Mouse (Mus musculus) neural tube, embryonic 13.5 days (tissue): ENCODE results near the gene Atp13a3. TPM values are rescaled to one million over a fixed set of nuclear protein-coding genes. Genes with fewer than 3 reads are reported as not detected.

Experiments used
- ATAC-seq: fragments of 200-750 bp; cut with Nextera tagmentation; 2 replicates; pipeline ENCODE4 v1.8.0; 2017; ENCODE audit warnings: low read depth, mild to moderate bottlenecking, moderate TSS enrichment, moderate library complexity
- H3K27ac ChIP-seq: fragments of 300-500 bp; sonication (generic); replicated peaks from 2 replicates; pipeline ENCODE4 v1.5.1; 2015; ENCODE audit warnings: moderate library complexity, mild to moderate bottlenecking, inconsistent platforms
- H3K27me3 ChIP-seq: fragments of 300-500 bp; sonication (generic); 2 replicates; pipeline ENCODE4 v1.6.1; 2015; ENCODE audit warnings: mild to moderate bottlenecking, inconsistent platforms
- H3K36me3 ChIP-seq: fragments of 300-500 bp; sonication (generic); 2 replicates; pipeline ENCODE4 v1.6.1; 2015; ENCODE audit warnings: mild to moderate bottlenecking, inconsistent platforms
- H3K4me1 ChIP-seq: fragments of 300-500 bp; sonication (generic); replicated peaks from 2 replicates; pipeline ENCODE4 v1.6.1; 2015; ENCODE audit warnings: inconsistent platforms
- H3K4me2 ChIP-seq: fragments of 300-500 bp; sonication (generic); 2 replicates; pipeline ENCODE4 v1.6.1; 2015; ENCODE audit warnings: inconsistent platforms, mild to moderate bottlenecking, moderate library complexity
- H3K4me3 ChIP-seq: fragments of 300-500 bp; sonication (generic); 2 replicates; pipeline ENCODE4 v1.5.1; 2015; ENCODE audit warnings: mild to moderate bottlenecking, inconsistent platforms
- H3K9ac ChIP-seq: fragments of 300-500 bp; sonication (generic); 2 replicates; pipeline ENCODE4 v1.6.1; 2015; ENCODE audit warnings: moderate library complexity, mild to moderate bottlenecking, inconsistent platforms
- H3K9me3 ChIP-seq: fragments of 300-500 bp; sonication (generic); 2 replicates; pipeline ENCODE4 v1.6.1; 2016; ENCODE audit warnings: inconsistent platforms
- WGBS: fragments of 180-500 bp; shearing (Covaris S2); methylation state at CpG from one replicate; pipeline ENCODE4 v1.1.7; 2015; 5-methylcytosine and 5-hydroxymethylcytosine counted together
- polyA plus RNA-seq: library from polyadenylated mRNA; unstranded; fragments of >200 nt; fragmentation: Nextera tagmentation; extraction: Ambion mirVana; gene quantifications from 2 replicates; pipeline ENCODE4 v1.2.1, GENCODE M21; 2015

Atp13a3 gene
- polyA plus RNA-seq, 1 experiment from 2014 or later = 7.8 TPM

DNA sequence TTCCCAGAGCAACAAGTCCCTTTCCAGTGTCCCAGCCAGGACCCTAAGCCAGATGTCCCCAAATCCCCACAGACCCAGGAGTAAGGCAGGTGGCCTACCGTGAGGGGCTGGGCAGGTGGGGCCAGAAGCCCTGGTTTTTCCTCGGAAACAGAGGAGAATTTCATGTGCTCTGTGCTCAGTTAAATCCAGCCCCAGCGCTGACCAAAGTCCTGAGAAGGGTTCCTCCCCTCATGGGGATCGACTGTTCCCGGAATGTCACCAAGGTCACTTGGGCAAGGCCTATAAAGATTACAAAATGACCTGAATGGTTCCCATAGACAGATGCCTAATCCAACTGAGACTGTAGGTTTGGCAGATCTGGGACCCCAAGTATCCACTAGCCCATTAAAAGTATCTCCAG, 138.4 kb downstream of the Atp13a3 start, which contains the start of gene Cpn2:
Gene Cpn2 (minus strand): TSS at position 141 of the 400 bp plus-strand sequence.
- 82% methylated on average over 5 of the region's 5 CpGs for WGBS
- no peak within 1 kb of the TSS for H3K4me2 ChIP-seq
- H3K9me3 ChIP-seq = no peaks in the 10 kb centered on the region
- H3K27me3 ChIP-seq = 0 out of 2 replicates have a peak, but pooled peaks cover 6% of the 10 kb centered on the region
- no peaks in the 10 kb centered on the region for H3K36me3 ChIP-seq
- no peak for ATAC-seq
- peaks cover 10% of the 10 kb centered on the region for H3K4me1 ChIP-seq
- H3K27ac ChIP-seq = no peak within 1 kb of the TSS
- H3K4me3 ChIP-seq = no peak within 1 kb of the TSS
- no peak within 1 kb of the TSS for H3K9ac ChIP-seq

DNA sequence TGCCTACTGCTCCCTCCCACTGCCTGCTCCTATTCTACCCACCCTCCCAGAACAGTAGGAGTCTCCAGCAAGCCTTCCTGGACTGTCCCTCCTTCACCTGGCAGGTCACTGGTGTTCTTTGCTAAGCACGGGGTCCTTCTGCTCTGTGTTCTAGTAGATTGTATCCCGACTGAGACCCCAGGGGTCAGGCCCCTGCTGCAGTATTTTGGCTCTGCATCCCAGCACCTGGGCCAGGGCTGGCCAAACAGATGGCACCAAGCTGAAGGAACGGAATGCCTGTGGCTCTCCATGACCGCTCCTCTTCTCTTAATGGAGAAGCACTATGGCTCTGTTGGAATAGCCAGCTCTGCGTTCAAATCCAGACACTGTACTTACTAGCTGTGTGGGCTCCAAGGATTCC, 139.2 kb downstream of the Atp13a3 start:
- 81% methylated on average over 5 of the region's 5 CpGs for WGBS
- no peak overlapping the region for H3K27ac ChIP-seq
- no peak overlapping the region for H3K4me2 ChIP-seq
- no peak overlapping the region for H3K4me3 ChIP-seq
- 0 out of 2 replicates have a peak, but pooled peaks cover 6% of the 10 kb centered on the region for H3K27me3 ChIP-seq
- no peaks in the 10 kb centered on the region for H3K36me3 ChIP-seq
- ATAC-seq = no peak
- no peak overlapping the region for H3K9ac ChIP-seq
- peaks cover 2% of the 10 kb centered on the region; the same call in 1 of the 2 replicates for H3K4me1 ChIP-seq
- H3K9me3 ChIP-seq = no peaks in the 10 kb centered on the region

DNA sequence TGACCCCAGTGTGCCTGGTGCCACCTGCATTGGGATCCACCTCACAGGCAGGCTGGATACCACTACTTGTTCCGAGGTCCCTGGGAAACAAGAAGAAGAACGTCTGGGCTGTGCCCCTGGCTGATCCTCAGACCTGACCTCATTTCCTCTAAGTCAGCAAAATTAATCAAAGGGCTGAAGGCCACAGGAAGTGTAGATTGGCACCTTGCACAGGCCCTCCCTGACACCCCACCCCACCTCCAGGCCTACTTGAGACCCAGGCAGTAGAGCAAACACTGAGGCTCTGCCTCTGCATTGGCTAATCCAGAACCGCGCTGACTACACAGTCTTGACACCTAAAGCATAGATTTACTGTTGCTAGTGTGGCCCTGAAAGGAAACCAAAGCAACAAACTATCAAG, 140.2 kb downstream of the Atp13a3 start:
- Histone ChIP-seq H3K9ac (no peak overlapping the region), H3K27ac (no peak overlapping the region), H3K4me1 (no peaks in the 10 kb centered on the region), H3K27me3 (0 out of 2 replicates have a peak, but pooled peaks cover 6% of the 10 kb centered on the region), H3K9me3 (no peaks in the 10 kb centered on the region), H3K4me2 (no peak overlapping the region), H3K4me3 (no peak overlapping the region), H3K36me3 (no peaks in the 10 kb centered on the region)
- ATAC-seq = no peak
- 75% methylated on average over 4 of the region's 4 CpGs for WGBS

DNA sequence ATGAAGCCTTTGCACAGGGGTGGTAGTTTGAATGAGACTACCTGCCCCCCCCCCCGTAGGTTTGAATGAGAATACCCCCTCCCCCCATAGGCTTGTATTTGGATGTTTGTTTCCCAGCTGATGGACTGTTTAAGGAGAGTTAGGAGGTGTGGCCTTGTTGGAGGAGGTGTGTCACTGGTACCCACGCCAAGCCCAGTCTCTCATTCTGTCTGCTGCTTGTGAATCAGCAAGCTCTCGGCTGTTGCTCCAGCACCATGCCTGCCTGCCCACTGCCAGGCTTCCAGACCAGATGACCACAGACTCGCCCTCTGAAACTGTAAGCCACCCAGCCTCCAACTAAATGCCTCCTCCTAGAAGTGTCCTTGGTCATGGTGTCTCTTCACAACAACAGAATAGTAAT, 142.6 kb downstream of the Atp13a3 start:
- Histone ChIP-seq H3K4me1 (no peaks in the 10 kb centered on the region), H3K9ac (no peak overlapping the region), H3K27ac (no peak overlapping the region), H3K4me3 (no peak overlapping the region), H3K36me3 (no peaks in the 10 kb centered on the region), H3K27me3 (0 out of 2 replicates have a peak, but pooled peaks cover 6% of the 10 kb centered on the region), H3K9me3 (no peaks in the 10 kb centered on the region), H3K4me2 (no peak overlapping the region)
- 60% methylated on average over 4 of the region's 4 CpGs for WGBS
- ATAC-seq = no peak

DNA sequence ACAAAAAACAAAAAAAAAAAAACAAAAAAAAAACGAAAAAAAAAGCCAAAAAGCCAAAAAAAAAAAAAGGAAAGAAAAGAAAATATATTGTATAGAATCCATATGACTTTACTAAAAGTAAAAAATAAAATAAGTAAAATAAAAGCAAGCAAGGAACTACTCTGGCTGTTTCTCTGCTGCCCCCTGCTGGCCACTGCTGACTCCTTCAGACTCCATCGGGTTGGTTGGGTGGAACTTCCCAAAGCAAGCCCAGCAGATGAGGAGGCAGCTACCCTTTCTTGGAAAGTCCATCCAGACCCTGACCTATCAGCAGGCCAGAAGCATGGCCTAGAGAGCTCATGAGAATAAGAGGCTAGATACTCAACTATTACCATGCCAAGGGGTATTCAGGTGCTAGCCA, 143.1 kb downstream of the Atp13a3 start:
- H3K4me2 ChIP-seq = no peak overlapping the region
- no peaks in the 10 kb centered on the region for H3K4me1 ChIP-seq
- no peak overlapping the region for H3K4me3 ChIP-seq
- H3K27me3 ChIP-seq = peaks cover 6% of the 10 kb centered on the region; the same call in 1 of the 2 replicates
- WGBS = 1% methylated on average over 2 of the region's 2 CpGs
- H3K9ac ChIP-seq = no peak overlapping the region
- H3K9me3 ChIP-seq = no peaks in the 10 kb centered on the region
- no peaks in the 10 kb centered on the region for H3K36me3 ChIP-seq
- no peak overlapping the region for H3K27ac ChIP-seq
- no peak; the same call in 1 of the 2 replicates for ATAC-seq

Other genes starting within 250 kb of the Atp13a3 start
- gene Cpn2, start 138.5 kb downstream of the Atp13a3 start, polyA plus RNA-seq = not detected in 2 replicates
- 0.46 and 0.47 TPM in 2 replicates for gene Lrrc15, start 122.7 kb downstream of the Atp13a3 start, polyA plus RNA-seq
- gene Gp5, start 95.2 kb downstream of the Atp13a3 start, polyA plus RNA-seq = 0.42 and 0.70 TPM in 2 replicates
- gene Tmem44, start 144.9 kb upstream of the Atp13a3 start, polyA plus RNA-seq = 61.3 and 69.3 TPM in 2 replicates
- gene Lsg1, start 181.6 kb upstream of the Atp13a3 start, polyA plus RNA-seq = 52.4 and 54.5 TPM in 2 replicates
- 20.2 and 21.4 TPM in 2 replicates for gene Fam43a, start 193.7 kb upstream of the Atp13a3 start, polyA plus RNA-seq